Mouse (Mus musculus) embryonic fibroblast, embryonic 13.5 days (primary cell): Measurements from ENCODE around the gene Gm21708. TPM values are rescaled to one million over a fixed set of nuclear protein-coding genes. Genes with fewer than 3 reads are reported as not detected.
"Not testable (repeated sequence)": the region's sequence is repeated elsewhere in the genome, so short reads cannot be mapped to it uniquely, and the experiment has no call there.

Experiments used
- H3K27ac ChIP-seq: 2 replicates; pipeline ENCODE4 v1.5.1; 2012; ENCODE audit warnings: low read length, control low read depth, inconsistent platforms; ENCODE audit not compliant: insufficient read depth
- H3K4me1 ChIP-seq: 2 replicates; pipeline ENCODE4 v1.6.1; 2011; ENCODE audit warnings: low read length; ENCODE audit not compliant: control insufficient read depth, insufficient read depth
- H3K4me3 ChIP-seq: 2 replicates; pipeline ENCODE4 v1.5.1; 2011; ENCODE audit warnings: mild to moderate bottlenecking, control low read depth, low read length; ENCODE audit not compliant: insufficient read depth
- polyA plus RNA-seq: library from polyadenylated mRNA; stranded (reverse); fragments of >200 nt; gene quantifications from 2 replicates; pipeline ENCODE4 v1.2.4, GENCODE M21; 2011; ENCODE audit warnings: low read depth; ENCODE audit not compliant: missing spikeins, insufficient read length

Gm21708 gene
- polyA plus RNA-seq = not detected in 2 replicates

DNA sequence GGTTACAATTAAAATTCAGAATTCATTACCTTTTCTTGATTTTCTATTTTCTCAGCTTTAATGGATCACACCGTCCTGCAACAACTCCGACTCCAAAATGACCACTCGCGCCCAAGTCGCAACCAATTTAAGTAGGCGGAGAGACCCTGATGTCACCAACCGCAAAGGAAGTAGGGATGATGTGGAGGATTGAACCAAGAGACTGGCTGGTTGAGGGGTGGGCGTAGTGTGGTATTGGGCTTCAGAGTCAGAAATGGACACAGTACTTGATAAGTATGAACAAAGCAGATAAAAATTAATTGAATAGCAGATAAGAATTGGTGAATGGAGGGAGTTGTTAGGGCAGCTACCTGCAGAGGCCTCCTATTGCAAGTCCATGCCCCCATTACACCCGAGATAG lies at the start of gene Gm21708, which contains the start of gene Gm21704:
Gene Gm21708, minus strand, starts transcription at position 101 of the 400 bp plus-strand sequence.
Gene Gm21704, minus strand, starts transcription at position 101 of the 400 bp plus-strand sequence.
- not testable (repeated sequence) for H3K27ac ChIP-seq, H3K4me3 ChIP-seq, H3K4me1 ChIP-seq

Other genes starting within 250 kb of the Gm21708 start
- not detected in 2 replicates for gene Gm21677, start 103.7 kb downstream of the Gm21708 start, polyA plus RNA-seq
- gene Gm21693, start 64.8 kb downstream of the Gm21708 start, polyA plus RNA-seq = not detected in 2 replicates
- gene Gm21704, start within 50 bp of the Gm21708 start, polyA plus RNA-seq = not detected in 2 replicates